Mouse (Mus musculus) embryonic fibroblast, embryonic 13.5 days (primary cell): ENCODE measurements at regions not wholly inside any gene's neighbourhood (a gene's known extent, or its start where the extent isn't known, plus 50 kb on each side); places are given as distances from the start of the nearest gene placed in this dataset.

Experiments
- CTCF ChIP-seq: IDR thresholded peaks from 2 replicates; pipeline ENCODE4 v1.5.1; 2011; ENCODE audit warnings: mild to moderate bottlenecking, control low read depth, low read length, moderate library complexity, borderline replicate concordance; ENCODE audit not compliant: insufficient read depth
- POLR2A ChIP-seq: IDR thresholded peaks from 2 replicates; pipeline ENCODE4 v1.6.1; 2011; ENCODE audit warnings: low read depth, mild to moderate bottlenecking, control low read depth, low read length, moderate library complexity

GRCm38 (mm10) chr8:10774778-10775177 lies 233.5 kb downstream of the Irs2 start:
- TF ChIP-seq CTCF = no peak
- no peak for TF ChIP-seq POLR2A
